Mouse (Mus musculus): ENCODE data around the gene Vps29. TPM values are rescaled to one million over a fixed set of nuclear protein-coding genes. Genes with fewer than 3 reads are reported as not detected.

The Vps29 gene
- 166 TPM for polyA plus RNA-seq (2017; shearing (Covaris generic))

GRCm38 (mm10) chr5:122353807-122354491, at the start of gene Vps29, which contains the start of gene Rad9b:
Gene Vps29, plus strand, starts transcription at chr5:122354369.
Gene Rad9b, minus strand, starts transcription at chr5:122354233.

GRCm38 (mm10) chr5:122371591-122372191, 17.5 kb downstream of the Vps29 start, which contains the start of gene Gpn3:
Gene Gpn3, plus strand, starts transcription at chr5:122371876.

GRCm38 (mm10) chr5:122372192-122372769, 18.1 kb downstream of the Vps29 start, which contains the start of gene Fam216a:
Gene Fam216a, minus strand, starts transcription at chr5:122372364.

GRCm38 (mm10) chr5:122391786-122392180, 37.6 kb downstream of the Vps29 start, which contains the start of gene Arpc3:
Gene Arpc3, plus strand, starts transcription at chr5:122391878.

Other genes with a start within 250 kb of the Vps29 start
- 0.45 TPM for gene Ccdc63, start 213.5 kb upstream of the Vps29 start, polyA plus RNA-seq (2017; shearing (Covaris generic))
- gene Ppp1cc, start 196.1 kb upstream of the Vps29 start, polyA plus RNA-seq (2017; shearing (Covaris generic)): 82.9 TPM
- gene Hvcn1, start 147.6 kb upstream of the Vps29 start, polyA plus RNA-seq (2017; shearing (Covaris generic)): 120 TPM
- gene Tctn1, start 89.9 kb upstream of the Vps29 start, polyA plus RNA-seq (2017; shearing (Covaris generic)): 2.3 TPM
- gene Pptc7, start 70.0 kb upstream of the Vps29 start, polyA plus RNA-seq (2017; shearing (Covaris generic)): 13.1 TPM
- gene Rad9b, start 136 bp upstream of the Vps29 start, polyA plus RNA-seq (2017; shearing (Covaris generic)): 7.2 TPM
- gene Gpn3, start 17.5 kb downstream of the Vps29 start, polyA plus RNA-seq (2017; shearing (Covaris generic)): 84.7 TPM
- 22.2 TPM for gene Fam216a, start 18.0 kb downstream of the Vps29 start, polyA plus RNA-seq (2017; shearing (Covaris generic))
- 499 TPM for gene Arpc3, start 37.5 kb downstream of the Vps29 start, polyA plus RNA-seq (2017; shearing (Covaris generic))
- gene Anapc7, start 67.3 kb downstream of the Vps29 start, polyA plus RNA-seq (2017; shearing (Covaris generic)): 42.2 TPM
- gene Atp2a2, start 147.9 kb downstream of the Vps29 start, polyA plus RNA-seq (2017; shearing (Covaris generic)): 7.8 TPM

All from inflammation-experienced regulatory T-cells, adult 16 weeks (primary cell).